Mouse (Mus musculus): ENCODE measurements around the gene Lyl1.
"Not testable (repeated sequence)": the region's sequence is repeated elsewhere in the genome, so short reads cannot be mapped to it uniquely, and the experiment has no call there.

The Lyl1 gene

DNA sequence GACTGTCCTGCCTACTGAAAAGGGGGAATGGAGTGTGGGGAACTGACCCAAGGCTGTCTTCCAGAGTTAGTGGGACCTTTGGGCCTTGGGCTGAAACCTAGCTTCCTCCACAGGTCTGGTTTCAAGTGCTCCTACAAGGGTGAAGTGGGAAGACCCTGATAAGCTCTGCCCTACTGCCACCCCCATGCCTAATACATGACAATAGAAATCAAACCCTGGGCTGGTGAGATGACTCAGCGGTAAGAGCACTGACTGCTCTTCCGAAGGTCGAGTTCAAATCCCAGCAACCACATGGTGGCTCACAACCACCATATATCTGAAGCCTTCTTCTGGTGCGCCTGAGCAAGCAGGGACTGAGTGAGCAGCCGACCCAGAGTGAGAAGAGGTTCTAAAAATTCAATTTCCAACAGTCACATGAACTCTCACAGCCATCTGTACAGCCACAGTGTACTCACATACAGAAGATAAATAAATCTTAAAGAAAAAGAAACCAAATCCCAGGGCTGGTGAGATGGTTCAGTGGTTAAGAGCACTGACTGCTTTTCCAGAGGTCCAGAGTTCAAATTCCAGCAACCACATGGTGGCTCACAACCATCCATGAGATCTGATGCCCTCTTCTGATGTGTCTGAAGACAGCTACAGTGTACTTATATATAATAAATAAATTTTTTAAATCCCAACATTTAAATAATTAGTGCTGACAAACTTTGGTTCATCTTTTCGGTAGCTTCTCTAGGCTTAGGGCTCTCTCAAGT is 32.3 kb upstream of the Lyl1 start:
- DNase-seq (ENCODE audit: low spot score in 2 of 2) = no peak

GRCm38 (mm10) chr8:84670295-84671006 is 30.8 kb upstream of the Lyl1 start:
- DNase-seq (ENCODE audit: low spot score in 2 of 2) = not testable (repeated sequence)

DNA sequence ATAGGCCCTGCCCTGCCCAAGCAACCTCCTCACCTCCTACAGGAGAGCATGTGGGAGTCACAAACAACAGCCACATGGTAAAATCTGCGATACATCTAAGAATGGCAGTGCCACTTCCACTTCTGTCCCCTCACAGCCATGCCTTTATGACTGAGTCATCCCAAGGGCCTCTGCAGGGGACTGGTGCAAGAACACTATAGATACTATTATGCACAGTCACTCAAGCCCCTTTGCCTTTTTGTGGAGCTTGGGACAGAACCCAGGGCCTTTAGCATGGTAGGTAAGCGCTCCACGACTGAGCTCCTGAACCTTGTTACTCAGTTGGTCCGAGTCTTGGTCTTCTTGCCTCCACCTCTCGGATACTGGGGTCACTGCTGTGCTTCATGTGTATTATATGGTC is 24.0 kb upstream of the Lyl1 start:
- DNase-seq (ENCODE audit: low spot score in 2 of 2) = no peak

DNA sequence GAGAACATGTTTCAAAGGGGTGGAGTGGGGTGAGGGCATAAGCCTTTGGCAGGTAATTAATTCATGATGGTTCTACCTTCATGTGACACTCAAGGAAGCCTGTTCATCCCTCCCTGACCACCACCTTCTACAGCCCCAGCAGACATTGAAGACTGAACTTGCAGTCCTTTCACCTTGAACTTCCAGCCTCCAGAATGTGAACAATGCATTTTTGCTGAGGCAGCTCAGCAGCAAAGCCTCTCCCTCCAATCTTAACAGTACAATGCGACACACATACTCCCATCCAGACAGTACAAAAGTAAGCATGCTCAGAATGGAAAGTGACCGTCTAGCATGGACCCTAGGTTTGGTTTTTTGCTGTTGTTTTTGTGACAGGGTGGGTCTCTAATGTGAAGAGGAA is 19.8 kb upstream of the Lyl1 start:
- no peak for DNase-seq (ENCODE audit: low spot score in 2 of 2)

- DNase-seq (ENCODE audit: low spot score in 2 of 2) = no peak
Observed at GRCm38 (mm10) chr8:84682257-84682656, 19.0 kb upstream of the Lyl1 start.

GRCm38 (mm10) chr8:84684537-84684936 is 16.7 kb upstream of the Lyl1 start:
- DNase-seq (ENCODE audit: low spot score in 2 of 2) = no peak

DNA sequence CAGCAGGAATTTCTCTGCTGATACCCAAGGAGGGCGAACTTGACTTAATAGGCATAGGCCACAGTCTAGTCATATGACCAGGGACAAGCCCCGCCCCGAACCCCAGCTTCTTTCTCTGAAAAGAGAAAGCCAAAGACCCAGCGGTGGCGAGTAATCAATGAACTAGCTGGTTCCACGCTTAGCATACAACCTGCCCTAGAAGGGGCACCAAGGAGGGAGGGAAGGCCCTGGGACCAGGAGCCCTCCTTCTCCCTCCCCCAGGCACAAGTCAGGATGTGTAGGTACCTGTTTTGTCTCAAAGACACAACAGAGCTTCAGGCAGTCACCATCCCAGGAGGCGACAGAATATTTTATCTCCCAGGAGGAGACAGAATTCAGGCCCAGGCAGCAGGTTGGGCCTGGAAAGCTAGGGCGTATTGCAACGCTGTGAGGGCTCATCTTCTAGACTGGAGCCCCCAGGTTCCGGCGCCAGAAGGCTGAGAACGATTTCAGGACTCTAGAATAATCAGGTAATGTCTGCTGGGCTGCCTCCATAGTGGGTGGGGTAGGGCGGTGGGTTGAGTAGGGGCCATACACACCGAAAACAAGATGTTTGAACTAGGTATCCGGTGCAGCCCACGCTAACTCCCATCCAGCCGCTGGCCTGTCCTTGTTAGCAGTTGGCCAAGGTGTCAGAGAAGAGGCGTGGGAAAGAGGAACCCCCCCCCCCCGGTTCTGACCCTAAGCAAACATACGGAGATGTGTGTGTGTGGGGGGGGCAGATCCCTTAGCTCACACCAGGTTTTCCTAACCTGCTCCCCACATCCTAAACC is 14.9 kb upstream of the Lyl1 start, which contains the start of gene Trmt1:
Gene Trmt1, plus strand, starts transcription at position 117 of the 812 bp plus-strand sequence.
- no peak for DNase-seq (ENCODE audit: low spot score in 2 of 2)

DNA sequence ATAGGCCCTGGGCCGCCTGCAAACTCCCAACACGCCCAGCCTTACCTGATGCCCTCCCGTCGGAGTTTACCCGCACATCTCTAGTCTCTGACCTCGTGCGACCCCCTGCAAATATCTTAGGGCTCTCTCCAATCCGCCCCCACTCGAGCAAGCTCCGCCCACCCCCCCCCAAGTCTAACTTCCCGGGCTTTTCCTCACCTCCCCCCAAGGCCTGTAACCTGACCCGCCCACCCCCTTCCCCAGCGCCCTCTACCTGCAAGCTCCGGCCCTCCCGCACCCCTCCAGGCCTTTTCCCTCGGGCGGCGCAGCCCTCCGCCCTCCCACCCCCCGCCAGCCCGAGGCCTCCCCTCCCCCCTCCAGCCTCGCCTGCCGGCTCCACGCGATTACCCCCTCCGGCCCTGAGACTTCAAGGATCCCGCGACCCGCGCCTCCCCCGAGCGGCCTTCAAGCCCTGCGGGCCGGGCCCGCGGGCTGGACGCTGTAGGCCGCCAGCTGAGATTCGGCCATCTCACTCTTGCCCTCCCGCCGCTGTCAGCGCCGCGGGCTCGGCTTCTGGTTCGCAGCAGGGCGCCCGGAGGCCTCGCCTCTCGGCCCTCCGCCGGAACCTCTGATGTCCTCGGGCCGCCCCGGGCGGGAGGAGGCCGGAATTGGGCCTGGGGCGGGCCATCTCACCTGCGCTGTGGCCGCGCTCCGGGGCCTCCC is 14.1 kb upstream of the Lyl1 start:
- no peak for DNase-seq (ENCODE audit: low spot score in 2 of 2)

GRCm38 (mm10) chr8:84687705-84688100 is 13.6 kb upstream of the Lyl1 start, which contains the start of gene Nacc1:
Gene Nacc1 (minus strand): TSS chr8:84687862.
- DNase-seq (ENCODE audit: low spot score in 2 of 2) = peak; percentile 75 to 79

GRCm38 (mm10) chr8:84689091-84689915 is 12.0 kb upstream of the Lyl1 start:
- peak; percentile 85 to 91 for DNase-seq (ENCODE audit: low spot score in 2 of 2)

DNA sequence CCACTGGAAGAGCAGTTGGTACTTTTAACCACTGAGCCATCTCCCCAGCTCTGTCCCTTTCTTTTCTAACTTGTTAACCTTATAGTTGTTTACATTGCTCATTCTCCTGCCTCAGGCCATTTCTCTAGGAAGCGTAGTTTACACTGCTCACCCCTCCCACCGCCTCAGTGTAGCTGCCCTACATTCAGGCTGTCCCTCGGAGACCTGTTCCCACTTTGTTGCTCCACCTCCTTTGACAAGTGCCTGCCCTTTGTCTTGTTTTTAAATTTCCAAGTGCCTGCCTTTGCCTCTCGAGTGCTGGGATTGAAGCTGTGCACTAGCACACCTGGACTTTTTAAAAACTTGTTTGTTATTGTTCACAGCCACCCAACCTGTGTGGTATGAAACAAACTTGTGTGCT is 7.9 kb upstream of the Lyl1 start:
- DNase-seq (ENCODE audit: low spot score in 2 of 2) = no peak

- DNase-seq (ENCODE audit: low spot score in 2 of 2) = no peak
Observed at GRCm38 (mm10) chr8:84695140-84695539, 6.1 kb upstream of the Lyl1 start.

- no peak for DNase-seq (ENCODE audit: low spot score in 2 of 2)
Observed at GRCm38 (mm10) chr8:84697166-84698130, 3.8 kb upstream of the Lyl1 start.

DNA sequence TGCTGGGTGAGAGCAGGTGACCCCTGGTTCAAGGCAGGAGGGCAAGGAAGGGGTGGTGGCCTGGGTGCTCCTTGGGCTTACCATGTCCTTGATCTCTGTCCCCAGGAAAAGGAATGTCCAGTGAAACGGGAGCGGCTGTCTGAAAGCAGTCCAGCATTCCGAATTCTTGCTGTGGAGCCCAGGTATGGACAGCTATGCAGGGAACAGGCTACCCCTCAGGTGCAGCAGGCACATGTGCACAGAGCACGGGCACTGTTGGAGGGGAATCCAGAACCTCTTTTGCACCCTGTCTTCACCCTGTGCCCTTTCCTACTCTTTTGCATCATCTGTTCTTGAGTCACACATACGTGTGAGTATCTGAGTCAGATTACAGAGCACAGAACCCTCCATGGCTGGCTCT is 3.0 kb upstream of the Lyl1 start:
- no peak for DNase-seq (ENCODE audit: low spot score in 2 of 2)

DNA sequence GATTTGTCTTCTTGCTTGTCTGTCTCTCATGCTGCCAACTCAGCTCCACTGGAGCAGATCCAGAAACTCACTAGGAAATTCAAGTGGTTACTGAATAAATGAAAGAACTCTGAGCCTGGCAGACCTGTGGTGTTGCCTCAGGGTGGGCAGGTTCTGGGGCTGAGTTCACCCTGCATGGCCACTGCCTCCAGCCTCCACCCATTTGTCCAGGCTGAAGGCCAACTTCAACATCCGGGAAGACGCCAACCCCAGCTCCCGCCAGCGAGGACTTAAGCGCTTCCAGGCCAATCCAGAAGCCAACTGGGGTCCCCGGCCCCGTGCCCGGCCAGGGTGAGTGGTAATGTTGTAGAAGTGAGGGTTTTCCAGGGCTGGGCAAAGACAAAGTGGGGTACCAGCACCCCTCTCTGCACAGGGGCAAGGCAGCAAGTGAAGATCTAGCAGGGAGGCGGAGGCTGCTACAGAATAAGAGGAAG is 2.3 kb upstream of the Lyl1 start:
- DNase-seq (ENCODE audit: low spot score in 2 of 2) = no peak

GRCm38 (mm10) chr8:84699861-84700322 is 1.4 kb upstream of the Lyl1 start:
- no peak for DNase-seq (ENCODE audit: low spot score in 2 of 2)

DNA sequence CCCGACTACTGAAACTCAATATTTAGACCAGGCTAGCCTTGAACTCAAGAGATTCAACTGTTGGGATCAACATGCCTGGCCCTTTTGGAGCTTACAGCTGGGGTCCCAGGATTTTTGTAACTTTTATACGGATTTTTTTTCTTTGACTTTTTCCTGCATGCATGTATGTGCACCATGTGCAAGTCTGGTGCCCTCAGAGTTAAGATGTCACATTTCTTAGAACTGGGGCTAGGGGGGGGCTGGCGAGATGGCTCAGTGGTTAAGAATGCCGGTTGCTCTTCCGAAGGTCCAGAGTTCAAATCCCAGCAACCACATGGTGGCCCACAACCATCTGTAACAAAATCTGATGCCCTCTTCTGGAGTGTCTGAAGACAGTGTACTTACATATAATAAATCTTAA is 731 bp upstream of the Lyl1 start:
- DNase-seq (ENCODE audit: low spot score in 2 of 2) = no peak

GRCm38 (mm10) chr8:84702561-84702960 is 1.3 kb downstream of the Lyl1 start:
- no peak for DNase-seq (ENCODE audit: low spot score in 2 of 2)

- no peak for DNase-seq (ENCODE audit: low spot score in 2 of 2)
Observed at GRCm38 (mm10) chr8:84702963-84703465, 1.8 kb downstream of the Lyl1 start.

Data from right cerebral cortex, postnatal 36 days (tissue).